Mouse (Mus musculus) brain, embryonic 14.5 days (tissue): ENCODE measurements around the gene Nck1.

Experiments
- CTCF ChIP-seq: fragments of 200-500 bp; IDR thresholded peaks from 2 replicates; pipeline ENCODE4 v1.5.1; 2012; ENCODE audit warnings: inconsistent platforms, mild to moderate bottlenecking, moderate library complexity, borderline replicate concordance; ENCODE audit not compliant: insufficient read depth, insufficient read length; ENCODE audit errors: extremely low read depth
- POLR2A ChIP-seq: fragments of 200-500 bp; IDR thresholded peaks from 2 replicates; pipeline ENCODE4 v1.6.1; 2012; ENCODE audit warnings: mild to moderate bottlenecking, inconsistent platforms, borderline replicate concordance; ENCODE audit not compliant: poor library complexity, insufficient read depth, insufficient read length, severe bottlenecking; ENCODE audit errors: extremely low read depth

DNA sequence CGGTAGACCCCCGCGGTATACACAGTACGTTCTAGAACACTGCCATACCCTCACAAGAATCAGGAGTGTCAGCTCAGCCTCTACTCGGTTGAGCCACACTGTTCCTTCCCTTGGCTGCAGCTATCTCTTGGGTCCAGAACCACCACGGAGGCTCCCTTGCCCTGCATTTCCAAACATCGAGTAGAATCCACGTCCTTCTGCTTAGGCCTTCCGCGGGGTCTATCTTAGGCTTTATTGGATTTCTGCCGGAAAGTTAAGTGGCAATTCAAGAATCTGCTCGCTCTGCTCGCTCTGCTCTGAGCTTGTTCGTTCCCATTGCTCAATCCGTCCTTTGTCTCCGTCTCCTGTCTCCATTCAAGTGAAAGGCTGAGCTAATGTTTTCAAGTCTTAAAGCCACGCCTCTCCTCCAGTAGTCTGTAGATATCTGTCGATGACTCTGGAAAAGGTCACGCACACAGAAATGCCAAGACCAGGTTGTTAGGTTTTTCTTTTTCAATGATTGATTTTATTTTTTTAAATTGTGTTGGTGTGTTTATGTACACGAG lies 34.3 kb upstream of the Nck1 start:
- TF ChIP-seq CTCF (no peak), POLR2A (no peak)
